27 mouse cellular contexts compared by ENCODE assay signal in genomic region chr8:47384151-47384550, GRCm38 (mm10).
"Had no signal": no experiment of that assay in that cellular context is flagged by ENCODE, and none has a peak within 500 bp of the region (broad histone marks: within the 10 kb centered on the region; RNA-seq: fewer than 3 reads in every experiment).

No protein-coding gene starts in this region.

- H3K27ac ChIP-seq: gastrocnemius, adult 2 months; heart, embryonic 10.5 days; hindbrain, embryonic 10.5 days; hindbrain, embryonic 13.5 days; hindbrain, embryonic 15.5 days; hindbrain, postnatal 0 days; kidney, embryonic 15.5 days; kidney, postnatal 0 days; limb, embryonic 10.5 days; limb, embryonic 12.5 days; liver, embryonic 13.5 days had no signal

- H3K9ac ChIP-seq: heart, embryonic 12.5 days; hindbrain, embryonic 13.5 days; hindbrain, embryonic 15.5 days; kidney, embryonic 15.5 days; limb, embryonic 12.5 days; liver, embryonic 13.5 days had no signal

- H3K27me3 ChIP-seq: heart, embryonic 12.5 days; hindbrain, embryonic 13.5 days; hindbrain, embryonic 15.5 days; kidney, embryonic 15.5 days; limb, embryonic 12.5 days; liver, embryonic 13.5 days had no signal

- H3K4me2 ChIP-seq: heart, embryonic 12.5 days; hindbrain, embryonic 13.5 days; hindbrain, embryonic 15.5 days; kidney, embryonic 15.5 days; limb, embryonic 12.5 days; liver, embryonic 11.5 days; liver, embryonic 13.5 days had no signal

- H3K4me1 ChIP-seq: liver, embryonic 13.5 days had no signal

- ATAC-seq: hindbrain, postnatal 0 days; intestine, embryonic 16.5 days had no signal

- DNase-seq: gastrocnemius, adult 2 months; gastrocnemius, postnatal 10 days; gastrocnemius, postnatal 25 days; heart, adult 18-20 months; heart, postnatal 10 days; heart, postnatal 4 days; kidney, adult 11 months; kidney, adult 2 months; kidney, adult 9 months; kidney, postnatal 14 days; kidney, postnatal 36 days; layer of hippocampus, adult 9-11 months; layer of hippocampus, postnatal 36 days; liver; liver, embryonic 13.5 days had no signal

- H3K9me3 ChIP-seq: heart, embryonic 10.5 days; heart, embryonic 12.5 days; hindbrain, embryonic 10.5 days; hindbrain, embryonic 13.5 days; hindbrain, embryonic 15.5 days; kidney, embryonic 15.5 days; limb, embryonic 10.5 days; limb, embryonic 12.5 days; liver, embryonic 13.5 days had no signal

- H3K4me3 ChIP-seq: gastrocnemius, adult 2 months; heart, embryonic 10.5 days; heart, embryonic 12.5 days; hindbrain, embryonic 10.5 days; hindbrain, embryonic 13.5 days; hindbrain, embryonic 15.5 days; kidney, embryonic 15.5 days; limb, embryonic 10.5 days; limb, embryonic 12.5 days; liver, embryonic 13.5 days had no signal

- H3K36me3 ChIP-seq: heart, embryonic 10.5 days; heart, embryonic 12.5 days; hindbrain, embryonic 10.5 days; hindbrain, embryonic 13.5 days; hindbrain, embryonic 15.5 days; kidney, embryonic 15.5 days; limb, embryonic 10.5 days; limb, embryonic 12.5 days; liver, embryonic 13.5 days had no signal
